In the genomic region with DNA sequence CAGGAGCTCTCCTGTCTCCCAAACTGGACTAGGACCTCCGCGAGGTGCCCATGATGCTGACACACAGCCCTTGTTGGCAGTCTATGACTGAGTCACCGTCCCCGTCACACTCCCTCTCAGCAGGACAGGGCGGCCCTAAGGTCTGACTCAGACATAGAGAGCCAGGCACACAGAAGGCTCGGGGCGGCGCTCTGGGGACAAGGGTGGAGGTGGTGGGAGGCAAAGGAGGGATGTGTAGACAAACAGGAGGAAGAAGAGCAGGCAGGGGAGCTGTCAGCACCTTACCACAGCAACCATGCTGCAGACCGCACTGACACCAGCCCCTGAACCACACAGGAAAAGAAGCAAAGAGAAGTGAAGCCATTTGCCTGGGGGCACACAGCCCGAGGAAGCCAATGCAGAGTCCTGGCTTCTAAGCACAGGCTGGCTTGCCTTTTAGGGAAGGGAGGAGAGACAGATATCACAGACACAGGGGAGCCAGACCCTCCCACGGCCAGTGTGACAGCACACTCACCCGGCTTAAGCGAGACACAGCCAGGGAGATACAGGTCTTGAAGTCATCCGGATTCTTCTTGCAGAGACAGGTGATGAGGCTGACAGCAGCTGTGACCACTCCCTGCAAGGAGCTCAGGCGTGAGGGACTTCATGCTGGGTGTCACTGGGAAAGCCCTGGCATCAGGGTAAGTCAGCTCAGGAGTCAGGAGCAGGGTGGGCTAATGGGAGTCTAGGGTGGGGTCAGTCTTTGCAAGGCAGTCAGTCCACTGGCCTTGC, we compare ENCODE assay signal across 14 mouse cellular contexts. TPM values are rescaled to one million over a fixed set of nuclear protein-coding genes. Genes with fewer than 3 reads are reported as not detected.
DNase-seq lines count a peak whose midpoint lies in the region; ATAC-seq and TF ChIP-seq lines count a peak whose summit lies in the region.
"Had no signal": no experiment of that assay in that cellular context is flagged by ENCODE, and none has a peak within 500 bp of the region (broad histone marks: within the 10 kb centered on the region; RNA-seq: fewer than 3 reads in every experiment).

No protein-coding gene starts in this region.

- no peaks in the 10 kb centered on the region for H3K9me3 ChIP-seq in forebrain, embryonic 11.5 days (ENCODE audit: control insufficient read depth, low read length)
- H3K9me3 ChIP-seq: limb, embryonic 15.5 days; megakaryocyte, embryonic 14.5 days had no signal

- peaks cover 11% of the 10 kb centered on the region for H3K36me3 ChIP-seq in myocyte (ENCODE audit: control insufficient read depth, insufficient read depth)
- peaks cover 4% of the 10 kb centered on the region; the same call in 1 of the 2 replicates for H3K36me3 ChIP-seq in forebrain, embryonic 11.5 days (ENCODE audit: control insufficient read depth, insufficient read depth, low read length)

- no peak overlapping the region for H3K27ac ChIP-seq in forebrain, embryonic 11.5 days (ENCODE audit: low read depth, low read length)
- H3K27ac ChIP-seq: kidney, postnatal 0 days; limb, embryonic 15.5 days had no signal

- no peaks in the 10 kb centered on the region for H3K79me2 ChIP-seq in myocyte (ENCODE audit: control insufficient read depth, insufficient read depth)

- WGBS in forebrain, embryonic 11.5 days: 93% methylated on average over 15 of the region's 15 CpGs

- H3K4me3 ChIP-seq in myocyte: no peak overlapping the region
- H3K4me3 ChIP-seq in forebrain, embryonic 11.5 days (ENCODE audit: low read depth, low read length): no peak overlapping the region
- H3K4me3 ChIP-seq: limb, embryonic 15.5 days had no signal

- no peaks in the 10 kb centered on the region for H3K4me1 ChIP-seq in forebrain, embryonic 11.5 days (replicated peaks; ENCODE audit: control insufficient read depth, insufficient read depth, low read length)
- H3K4me1 ChIP-seq: limb, embryonic 15.5 days had no signal

- TF ChIP-seq POLR2A in myocyte (IDR thresholded peaks at IDR 0.05; ENCODE audit: insufficient read length, low read depth): no peak

- H3K27me3 ChIP-seq in myocyte (ENCODE audit: control insufficient read depth, insufficient read depth, insufficient read length): no peaks in the 10 kb centered on the region
- no peaks in the 10 kb centered on the region for H3K27me3 ChIP-seq in forebrain, embryonic 11.5 days (ENCODE audit: control insufficient read depth, insufficient read depth, low read length)
- H3K27me3 ChIP-seq: limb, embryonic 15.5 days; megakaryocyte, embryonic 14.5 days had no signal

- ATAC-seq in forebrain, embryonic 11.5 days (replicated peaks; ENCODE audit: low FRiP score): no peak
- ATAC-seq: CD4-positive, CD25-positive, alpha-beta regulatory T cell, adult 4 months had no signal

- no peak overlapping the region for H3K9ac ChIP-seq in forebrain, embryonic 11.5 days (ENCODE audit: low read length)
- H3K9ac ChIP-seq: limb, embryonic 15.5 days; lung, embryonic 14.5 days had no signal

- H3K4me2 ChIP-seq in myocyte (ENCODE audit: low read depth): peak overlapping the region; percentile 45
- no peak overlapping the region for H3K4me2 ChIP-seq in forebrain, embryonic 11.5 days (ENCODE audit: low read depth, low read length, severe bottlenecking)
- H3K4me2 ChIP-seq: limb, embryonic 15.5 days; lung, embryonic 14.5 days had no signal

- no peak overlapping the region for H3ac ChIP-seq in myocyte (ENCODE audit: control insufficient read depth, insufficient read length)

- peak; percentile 34 to 37 for DNase-seq in cerebellum, postnatal 36 days
- no peak for DNase-seq in cerebellum, postnatal 10 days
- DNase-seq in 416B (ENCODE audit: low read depth): peak; percentile 75
- DNase-seq in adrenal gland, adult 2 months: peak; percentile 90
- no peak for DNase-seq in ovary, postnatal 10 days (ENCODE audit: low spot score)
- no peak for DNase-seq in forebrain, embryonic 11.5 days (ENCODE audit: low spot score)
- DNase-seq in right cerebral cortex, postnatal 36 days (ENCODE audit: low spot score in 2 of 2): no peak
- DNase-seq: lung, embryonic 14.5 days had no signal

TF ChIP-seq in myocyte, 11 proteins besides CTCF, POLR2A, EP300 and RAD21:
- TF ChIP-seq REST (IDR thresholded peaks at IDR 0.05; ENCODE audit: insufficient read depth, insufficient read length): no peak
- TF ChIP-seq MYOD1 (IDR thresholded peaks at IDR 0.05; ENCODE audit: control insufficient read depth in 1 of 3, insufficient read length in 2 of 3, low read depth in 2 of 3): peak; percentile 15 to 89 (median 72)
- TF ChIP-seq MYOG (IDR thresholded peaks at IDR 0.05; ENCODE audit: control insufficient read depth in 1 of 3, insufficient read depth in 1 of 3, insufficient read length in 2 of 3, low read depth in 2 of 3): peak; percentile 39 to 86 (median 55)

RNA-seq across cellular contexts. Expression of a gene that starts 13.0 kb away (rescaled TPM):
- 10 to 100 TPM; 24.2 to 28.0 TPM for total RNA-seq in adrenal gland, adult 2 months (2021)
- polyA plus RNA-seq in adrenal gland, adult 2 months (2012; rRNA removed): 203 and 213 TPM in 2 replicates
- polyA plus RNA-seq in myocyte (2012; fragmentation: generic; extraction: Trizol): 11.6 TPM
- polyA plus RNA-seq in forebrain, embryonic 11.5 days (2014; fragmentation: Nextera tagmentation; extraction: Ambion mirVana): 32.9 TPM in 2 replicates

RNA-seq across cellular contexts. Expression of a gene that starts 16.4 kb away (rescaled TPM):
- 100 to 1,000 TPM in 1 of 2 experiments, 10 to 100 TPM in 1; 80.8 to 105 TPM for total RNA-seq in adrenal gland, adult 2 months (2021)
- 635 and 723 TPM in 2 replicates for polyA plus RNA-seq in adrenal gland, adult 2 months (2012; rRNA removed)
- 57.4 TPM for polyA plus RNA-seq in myocyte (2012; fragmentation: generic; extraction: Trizol)
- polyA plus RNA-seq in forebrain, embryonic 11.5 days (2014; fragmentation: Nextera tagmentation; extraction: Ambion mirVana): 135 and 139 TPM in 2 replicates

RNA-seq across cellular contexts. Expression of a gene that starts 20.4 kb away (rescaled TPM):
- 100 to 1,000 TPM in 1 of 2 experiments, 10 to 100 TPM in 1; 86.3 to 105 TPM for total RNA-seq in adrenal gland, adult 2 months (2021)
- polyA plus RNA-seq in adrenal gland, adult 2 months (2012; rRNA removed): 119 and 121 TPM in 2 replicates
- 125 TPM for polyA plus RNA-seq in myocyte (2012; fragmentation: generic; extraction: Trizol)
- 88.8 and 93.4 TPM in 2 replicates for polyA plus RNA-seq in forebrain, embryonic 11.5 days (2014; fragmentation: Nextera tagmentation; extraction: Ambion mirVana)

RNA-seq across cellular contexts. Expression of a gene that starts 34.1 kb away (rescaled TPM):
- total RNA-seq in adrenal gland, adult 2 months (2021): not detected
- polyA plus RNA-seq in adrenal gland, adult 2 months (2012; rRNA removed): 0.13 and 0.31 TPM in 2 replicates
- polyA plus RNA-seq in myocyte (2012; fragmentation: generic; extraction: Trizol): not detected
- polyA plus RNA-seq in forebrain, embryonic 11.5 days (2014; fragmentation: Nextera tagmentation; extraction: Ambion mirVana): 0.23 TPM in 1 of 2 replicates, not detected in the other
- polyA plus RNA-seq: CD4-positive, CD25-positive, alpha-beta regulatory T cell, adult 4 months; small intestine, adult 2 months had no signal

RNA-seq across cellular contexts. Expression of a gene that starts 39.3 kb away (rescaled TPM):
- total RNA-seq in adrenal gland, adult 2 months (2021): 100 to 1,000 TPM; 227 TPM
- polyA plus RNA-seq in adrenal gland, adult 2 months (2012; rRNA removed): 492 and 493 TPM in 2 replicates
- 298 TPM for polyA plus RNA-seq in myocyte (2012; fragmentation: generic; extraction: Trizol)
- polyA plus RNA-seq in forebrain, embryonic 11.5 days (2014; fragmentation: Nextera tagmentation; extraction: Ambion mirVana): 454 and 526 TPM in 2 replicates

Comparison
In these comparisons a context has a peak if more than half of its experiments do, and no peak if none do; other contexts are left out.
1. DNase-seq: peak in cerebellum, postnatal 36 days (2 of 2), 416B (single experiment) and adrenal gland, adult 2 months (single experiment); none in cerebellum, postnatal 10 days (0 of 2), ovary, postnatal 10 days (single experiment), forebrain, embryonic 11.5 days (single experiment) and right cerebral cortex, postnatal 36 days (0 of 2).